Mouse (Mus musculus) embryonic facial prominence, embryonic 10.5 days (tissue): Measurements from ENCODE around the gene Abcb1b. TPM values are rescaled to one million over a fixed set of nuclear protein-coding genes. Genes with fewer than 3 reads are reported as not detected.

ENCODE experiments used
- DNase-seq: peaks from one replicate; pipeline ENCODE4 v3.0.0-alpha.2; 2017; ENCODE audit warnings: low spot score
- H3K27ac ChIP-seq: fragments of 300-500 bp; sonication (generic); replicated peaks from 2 replicates; pipeline ENCODE4 v1.5.1; 2016; ENCODE audit warnings: mild to moderate bottlenecking
- H3K27me3 ChIP-seq: fragments of 300-500 bp; sonication (generic); replicated peaks from 2 replicates; pipeline ENCODE4 v1.6.1; 2016; ENCODE audit warnings: low read depth, mild to moderate bottlenecking; ENCODE audit not compliant: poor library complexity, severe bottlenecking
- H3K36me3 ChIP-seq: fragments of 300-500 bp; sonication (generic); replicated peaks from 2 replicates; pipeline ENCODE4 v1.6.1; 2016; ENCODE audit warnings: mild to moderate bottlenecking, moderate library complexity
- H3K4me1 ChIP-seq: fragments of 300-500 bp; sonication (generic); 2 replicates; pipeline ENCODE4 v1.6.1; 2016
- H3K4me3 ChIP-seq: fragments of 300-500 bp; sonication (generic); 2 replicates; pipeline ENCODE4 v1.5.1; 2016; ENCODE audit warnings: mild to moderate bottlenecking, moderate library complexity
- H3K9me3 ChIP-seq: fragments of 300-500 bp; sonication (generic); 2 replicates; pipeline ENCODE4 v1.6.1; 2016; ENCODE audit warnings: mild to moderate bottlenecking
- WGBS: fragments of 180-500 bp; shearing (Covaris S2); methylation state at CpG from one replicate; pipeline ENCODE4 v1.1.7; 2016; 5-methylcytosine and 5-hydroxymethylcytosine counted together
- polyA plus RNA-seq: library from polyadenylated mRNA; unstranded; fragments of >200 nt; fragmentation: Nextera tagmentation; extraction: Ambion mirVana; gene quantifications from 2 replicates; pipeline ENCODE4 v1.2.1, GENCODE M21; 2016

Gene Abcb1b
- polyA plus RNA-seq, 1 experiment from 2014 or later = 0.95 TPM

DNA sequence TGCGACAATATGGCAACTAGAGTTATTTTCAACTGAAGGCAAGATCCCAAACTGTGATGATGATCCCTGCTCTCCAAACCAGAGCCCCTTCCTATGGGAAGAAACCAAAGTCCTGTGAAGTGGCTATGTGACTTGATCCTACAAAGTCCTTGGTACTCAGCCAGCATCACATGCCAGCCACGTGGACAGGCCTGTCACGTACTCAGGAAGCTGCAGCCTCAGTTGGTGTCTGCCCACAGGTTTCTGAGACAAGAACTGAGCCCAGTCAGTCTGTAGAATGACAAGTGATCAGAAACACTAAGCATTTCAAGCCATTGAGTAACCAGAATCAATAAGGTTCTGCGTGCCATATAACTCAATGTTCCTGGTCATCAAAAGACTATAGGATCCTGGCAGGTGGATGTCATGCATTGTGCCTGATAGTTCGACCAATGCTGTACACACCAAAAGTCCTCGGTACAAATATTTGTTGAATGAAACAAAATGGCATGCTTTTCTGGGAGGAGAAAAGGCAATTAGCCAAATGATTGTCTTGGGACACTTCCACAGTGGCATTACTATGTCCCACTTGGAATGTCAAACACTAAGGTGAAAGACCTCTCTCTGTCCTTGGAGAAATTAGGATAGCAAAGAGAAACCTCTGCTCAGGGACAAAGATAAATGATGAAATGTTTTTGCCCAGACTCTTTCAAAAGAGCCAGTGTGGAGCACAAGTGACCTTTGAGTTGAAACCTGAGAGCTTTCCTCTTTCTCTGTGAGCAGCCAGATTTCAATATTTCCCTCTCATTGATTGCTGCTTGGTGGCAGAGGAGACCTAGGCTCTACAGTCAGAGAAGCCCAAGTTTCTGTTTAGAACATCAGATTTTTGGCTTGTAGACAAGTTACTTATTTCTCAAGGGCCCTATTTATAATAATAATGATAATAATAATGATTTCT, 75.3 kb downstream of the Abcb1b start:
- Histone ChIP-seq H3K4me3 (no peak overlapping the region), H3K27me3 (no peaks in the 10 kb centered on the region), H3K36me3 (no peaks in the 10 kb centered on the region), H3K9me3 (no peaks in the 10 kb centered on the region), H3K27ac (no peak overlapping the region), H3K4me1 (no peaks in the 10 kb centered on the region)
- WGBS = 88% methylated on average over 6 of the region's 6 CpGs
- no peak for DNase-seq

GRCm38 (mm10) chr5:8877086-8877485, 79.1 kb downstream of the Abcb1b start:
- Histone ChIP-seq H3K27me3 (no peaks in the 10 kb centered on the region), H3K4me1 (no peaks in the 10 kb centered on the region), H3K4me3 (no peak overlapping the region), H3K36me3 (no peaks in the 10 kb centered on the region), H3K9me3 (no peaks in the 10 kb centered on the region), H3K27ac (no peak overlapping the region)
- 87% methylated on average over 2 of the region's 2 CpGs for WGBS
- DNase-seq = no peak

DNA sequence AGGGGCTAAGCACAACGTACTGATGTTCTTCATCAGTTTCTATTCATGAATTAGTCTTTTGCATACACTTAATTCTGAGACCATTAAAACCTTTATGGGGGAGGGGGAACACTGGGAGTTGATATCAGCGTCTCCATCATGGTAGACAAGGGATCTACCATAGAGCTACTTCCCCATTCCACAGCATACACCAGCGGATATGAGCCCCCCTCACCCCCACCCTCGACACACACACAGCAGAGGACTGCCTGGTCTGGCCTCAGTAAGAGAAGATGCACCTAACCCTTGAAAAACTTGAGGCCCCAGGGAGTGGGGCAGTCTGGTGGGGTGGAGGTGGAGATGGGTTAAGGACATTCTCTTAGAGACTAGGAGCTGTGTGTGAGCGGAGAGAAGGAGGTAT, 79.9 kb downstream of the Abcb1b start:
- no peak overlapping the region for H3K27ac ChIP-seq
- H3K4me3 ChIP-seq = no peak overlapping the region
- no peaks in the 10 kb centered on the region for H3K36me3 ChIP-seq
- no peak for DNase-seq
- WGBS = 79% methylated on average over 5 of the region's 5 CpGs
- H3K9me3 ChIP-seq = no peaks in the 10 kb centered on the region
- H3K4me1 ChIP-seq = no peaks in the 10 kb centered on the region
- no peaks in the 10 kb centered on the region for H3K27me3 ChIP-seq

DNA sequence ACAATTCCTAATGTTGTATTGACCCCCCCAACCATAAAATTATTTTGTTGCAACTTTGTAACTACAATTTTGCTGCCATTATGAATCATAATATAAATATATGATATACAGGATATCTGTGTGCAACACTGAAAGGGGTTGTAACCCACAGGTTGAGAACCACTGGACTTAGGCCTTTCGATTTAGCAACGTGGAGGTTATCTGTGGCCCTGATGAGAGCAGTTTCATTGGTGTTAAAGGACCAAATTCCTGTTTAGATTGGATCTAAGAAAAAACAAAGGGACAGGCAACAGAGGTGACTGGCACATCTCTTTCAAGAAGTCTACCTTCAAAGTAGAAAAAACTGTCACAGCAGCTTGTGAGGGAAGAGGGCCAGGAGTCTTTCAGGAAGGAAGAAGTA, 87.9 kb downstream of the Abcb1b start:
- no peak overlapping the region for H3K4me3 ChIP-seq
- no peaks in the 10 kb centered on the region for H3K36me3 ChIP-seq
- WGBS = 82% methylated on average over 2 of the region's 2 CpGs
- DNase-seq = no peak
- no peak overlapping the region for H3K27ac ChIP-seq
- no peaks in the 10 kb centered on the region for H3K4me1 ChIP-seq
- no peaks in the 10 kb centered on the region for H3K27me3 ChIP-seq
- peaks cover 5% of the 10 kb centered on the region; the same call in 1 of the 2 replicates for H3K9me3 ChIP-seq

GRCm38 (mm10) chr5:8893300-8894103, 95.6 kb downstream of the Abcb1b start, which contains the start of gene Abcb4:
Gene Abcb4, plus strand, starts transcription at chr5:8893717.
- H3K4me1 ChIP-seq = peaks cover 11% of the 10 kb centered on the region; the same call in 1 of the 2 replicates
- H3K9me3 ChIP-seq = peaks cover 7% of the 10 kb centered on the region; the same call in 1 of the 2 replicates
- H3K36me3 ChIP-seq = no peaks in the 10 kb centered on the region
- DNase-seq = peak; percentile 73
- WGBS = 1% methylated on average over 65 of the region's 65 CpGs
- H3K27me3 ChIP-seq = peaks cover 45% of the 10 kb centered on the region
- peak within 1 kb of the TSS; percentile 76 for H3K4me3 ChIP-seq
- peak within 1 kb of the TSS; percentile 69 for H3K27ac ChIP-seq

DNA sequence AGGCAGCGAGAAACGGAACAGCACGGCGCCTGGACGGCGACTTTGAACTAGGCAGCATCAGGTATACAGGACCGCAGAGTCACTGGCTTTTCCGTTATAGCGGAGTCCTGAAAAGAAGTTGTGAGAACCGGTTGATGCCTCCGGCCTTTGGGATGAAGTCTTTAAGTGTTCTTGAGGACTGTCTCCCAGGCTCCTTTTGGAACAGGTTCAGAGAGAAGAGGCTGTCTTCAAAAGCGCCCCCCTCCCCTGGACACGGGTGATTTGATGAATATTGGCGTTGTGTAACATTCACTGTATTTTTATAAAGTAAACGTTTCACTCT, 96.1 kb downstream of the Abcb1b start:
- WGBS = 12% methylated on average over 15 of the region's 15 CpGs
- no peak for DNase-seq
- H3K27ac ChIP-seq = 0 out of 2 replicates have a peak overlapping the region, but pooled peaks have one; percentile 69

DNA sequence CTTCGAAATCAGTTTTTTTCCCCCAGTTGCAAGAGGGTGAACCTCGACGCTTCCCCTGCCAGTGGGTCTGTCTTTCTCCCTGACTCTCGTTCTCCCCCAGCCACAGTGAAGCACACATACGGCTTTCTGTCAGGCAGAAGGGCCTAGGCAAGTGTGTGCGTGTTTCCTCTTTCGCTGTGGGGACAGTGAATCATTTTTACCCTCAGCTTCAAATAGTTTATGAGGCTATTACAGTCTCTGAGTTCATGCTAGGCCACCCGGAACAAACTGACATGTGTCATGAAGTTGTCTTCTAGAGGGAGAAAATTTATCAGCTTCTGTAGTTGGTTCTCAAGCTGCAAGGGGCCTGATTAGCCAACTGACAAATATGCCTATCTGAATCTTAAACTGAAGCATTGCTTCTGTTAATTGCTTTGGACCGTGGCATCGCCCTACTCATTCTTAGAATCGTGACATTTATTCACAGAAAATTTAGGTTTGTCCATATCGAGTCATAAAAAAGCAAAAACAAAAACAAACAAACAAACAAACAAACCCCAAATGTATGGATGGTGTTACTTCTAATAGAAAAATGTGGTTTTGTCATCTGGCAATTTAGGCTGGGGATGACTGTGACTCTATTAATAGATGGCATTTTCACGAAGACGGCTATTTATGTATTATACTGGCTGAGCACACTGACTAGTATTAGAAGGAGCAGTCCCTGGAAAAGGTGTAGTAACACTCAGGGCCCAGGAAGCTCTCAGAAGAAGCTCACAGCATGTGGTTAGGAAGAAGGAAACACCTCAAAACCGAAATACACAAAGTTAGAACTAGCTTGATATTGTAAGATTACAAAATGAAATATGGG, 96.9 kb downstream of the Abcb1b start:
- 71% methylated on average over 15 of the region's 15 CpGs for WGBS
- no peak overlapping the region for H3K27ac ChIP-seq
- no peaks in the 10 kb centered on the region for H3K36me3 ChIP-seq
- no peak for DNase-seq
- H3K27me3 ChIP-seq = peaks cover 45% of the 10 kb centered on the region
- peaks cover 11% of the 10 kb centered on the region; the same call in 1 of the 2 replicates for H3K4me1 ChIP-seq
- H3K4me3 ChIP-seq = no peak overlapping the region; the same call in 1 of the 2 replicates
- H3K9me3 ChIP-seq = peaks cover 7% of the 10 kb centered on the region; the same call in 1 of the 2 replicates

More for the DNA sequence above, 96.1 kb downstream of the Abcb1b start:
- H3K27me3 ChIP-seq = peaks cover 45% of the 10 kb centered on the region
- H3K4me3 ChIP-seq = peak overlapping the region; percentile 76
- H3K9me3 ChIP-seq = peaks cover 7% of the 10 kb centered on the region; the same call in 1 of the 2 replicates
- H3K36me3 ChIP-seq = no peaks in the 10 kb centered on the region
- peaks cover 11% of the 10 kb centered on the region; the same call in 1 of the 2 replicates for H3K4me1 ChIP-seq

- no peak overlapping the region for H3K27ac ChIP-seq
- H3K9me3 ChIP-seq = no peaks in the 10 kb centered on the region
- no peak for DNase-seq
- H3K36me3 ChIP-seq = no peaks in the 10 kb centered on the region
- H3K4me3 ChIP-seq = no peak overlapping the region
- peaks cover 11% of the 10 kb centered on the region; the same call in 1 of the 2 replicates for H3K4me1 ChIP-seq
- H3K27me3 ChIP-seq = peaks cover 45% of the 10 kb centered on the region
- 74% methylated on average over 1 of the region's 1 CpGs for WGBS
These were observed 98.3 kb downstream of the Abcb1b start for GRCm38 (mm10) chr5:8896198-8896597.

- Histone ChIP-seq H3K4me3 (no peak overlapping the region), H3K4me1 (peaks cover 9% of the 10 kb centered on the region; the same call in 1 of the 2 replicates), H3K27ac (no peak overlapping the region), H3K36me3 (no peaks in the 10 kb centered on the region), H3K27me3 (peaks cover 27% of the 10 kb centered on the region), H3K9me3 (no peaks in the 10 kb centered on the region)
- WGBS = 63% methylated on average over 3 of the region's 3 CpGs
- DNase-seq = no peak
These were observed 100.3 kb downstream of the Abcb1b start for GRCm38 (mm10) chr5:8898246-8898645.

DNA sequence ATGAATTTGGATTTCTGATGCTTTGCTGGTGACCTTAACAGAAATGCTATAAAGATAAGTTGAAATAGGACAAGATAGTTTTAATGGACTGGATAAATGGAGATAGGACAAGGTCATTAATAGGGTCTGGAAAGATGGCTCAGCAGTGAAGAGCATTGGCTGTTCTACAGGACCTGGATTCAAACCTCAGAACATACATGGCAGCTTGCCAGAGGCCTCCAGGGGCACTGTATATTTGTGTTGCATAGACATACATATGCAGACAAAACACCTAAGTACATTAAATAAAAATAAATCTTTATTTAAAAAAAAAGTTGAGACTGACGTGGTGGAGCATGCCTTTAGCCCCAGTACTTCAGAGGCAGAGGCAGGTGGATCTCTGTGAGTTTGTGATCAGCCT, 103.1 kb downstream of the Abcb1b start:
- no peaks in the 10 kb centered on the region for H3K4me1 ChIP-seq
- no peak for DNase-seq
- H3K9me3 ChIP-seq = no peaks in the 10 kb centered on the region
- no peak overlapping the region for H3K27ac ChIP-seq
- 77% methylated on average over 1 of the region's 1 CpGs for WGBS
- no peaks in the 10 kb centered on the region for H3K36me3 ChIP-seq
- H3K4me3 ChIP-seq = no peak overlapping the region
- no peaks in the 10 kb centered on the region for H3K27me3 ChIP-seq

GRCm38 (mm10) chr5:8902141-8902817, 104.3 kb downstream of the Abcb1b start:
- Histone ChIP-seq H3K9me3 (no peaks in the 10 kb centered on the region), H3K36me3 (no peaks in the 10 kb centered on the region), H3K27me3 (no peaks in the 10 kb centered on the region), H3K27ac (no peak overlapping the region), H3K4me3 (no peak overlapping the region), H3K4me1 (no peaks in the 10 kb centered on the region)
- WGBS = 74% methylated on average over 6 of the region's 6 CpGs
- DNase-seq = no peak
